Mouse (Mus musculus) C2C12 (cell line): ENCODE data around the gene Nxt1.

Source experiments
- CEBPB ChIP-seq: IDR thresholded peaks from one replicate; pipeline ENCODE4 v1.6.1; 2011; ENCODE audit warnings: low read depth, mild to moderate bottlenecking, control low read depth, moderate library complexity
- CTCF ChIP-seq: IDR thresholded peaks from one replicate; pipeline ENCODE4 v1.5.1; 2011; ENCODE audit not compliant: control insufficient read depth, insufficient read depth, insufficient read length
- FOSL1 ChIP-seq: IDR thresholded peaks from one replicate; pipeline ENCODE4 v1.8.0; 2011; ENCODE audit warnings: mild to moderate bottlenecking, low read length; ENCODE audit not compliant: poor library complexity, insufficient read depth, severe bottlenecking
- MAX ChIP-seq: IDR thresholded peaks from one replicate; pipeline ENCODE4 v1.6.1; 2011; ENCODE audit warnings: mild to moderate bottlenecking, control low read depth
- MYOD1 ChIP-seq: IDR thresholded peaks from one replicate; pipeline ENCODE4 v1.6.1; 2011; ENCODE audit warnings: low read depth; ENCODE audit not compliant: control insufficient read depth, insufficient read length
- MYOG ChIP-seq: IDR thresholded peaks from one replicate; pipeline ENCODE4 v1.6.1; 2011; ENCODE audit not compliant: control insufficient read depth, insufficient read length; ENCODE audit errors: extremely low read depth
- USF1 ChIP-seq: IDR thresholded peaks from one replicate; pipeline ENCODE4 v1.6.1; 2011; ENCODE audit warnings: low read depth, mild to moderate bottlenecking, control low read depth, moderate library complexity

- TF ChIP-seq CTCF: no peak
- no peak for TF ChIP-seq MYOG
- TF ChIP-seq USF1: no peak
- no peak for TF ChIP-seq CEBPB
- TF ChIP-seq MYOD1: no peak
- TF ChIP-seq MAX: no peak
- no peak for TF ChIP-seq FOSL1
Observed at GRCm38 (mm10) chr2:148690291-148690690, 17.9 kb downstream of the Nxt1 start.
